Mouse (Mus musculus): ENCODE measurements around the gene Sfrp5. TPM values are rescaled to one million over a fixed set of nuclear protein-coding genes. Genes with fewer than 3 reads are reported as not detected.
A peak's percentile ranks its signal among the peaks of the same experiment; 100 is the strongest.

Sfrp5 gene
- polyA plus RNA-seq, 1 experiment: not detected

DNA sequence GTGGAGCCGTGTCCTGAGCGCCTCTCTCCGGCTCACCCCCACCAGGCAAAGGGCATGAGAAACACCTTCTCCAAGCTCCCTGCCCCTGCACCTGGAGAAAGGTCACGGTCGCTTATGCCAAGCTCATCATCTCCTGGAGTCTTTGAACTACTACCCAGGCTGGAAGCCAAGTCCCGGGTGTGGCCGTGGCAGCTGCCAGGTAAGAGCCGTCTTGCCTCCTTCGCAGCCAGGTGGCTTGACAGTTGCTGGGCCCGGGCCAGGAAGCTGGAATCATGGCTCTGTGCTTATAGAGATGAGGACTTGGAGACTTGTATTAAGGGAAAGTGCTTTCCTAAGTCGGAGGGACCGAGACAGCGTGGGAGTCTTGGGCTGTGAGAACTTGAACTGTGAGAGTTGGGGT, 28.9 kb upstream of the Sfrp5 start:
- 81% methylated on average over 13 of the region's 13 CpGs for WGBS
- TF ChIP-seq CTCF (IDR thresholded peaks at IDR 0.05; ENCODE audit: control insufficient read depth, insufficient read depth, low read length): no peak
- no peak for TF ChIP-seq POLR2A (IDR thresholded peaks at IDR 0.05; ENCODE audit: borderline replicate concordance, control insufficient read depth, low read depth, low read length)
- H3K4me3 ChIP-seq (replicated peaks; ENCODE audit: control insufficient read depth, low read depth, low read length): no peak overlapping the region
- H3K4me1 ChIP-seq (ENCODE audit: control insufficient read depth, insufficient read depth, low read length): no peaks in the 10 kb centered on the region
- H3K27ac ChIP-seq (ENCODE audit: control insufficient read depth, insufficient read depth, low read depth, low read length, poor library complexity): no peak overlapping the region

- H3K27ac ChIP-seq (ENCODE audit: control insufficient read depth, insufficient read depth, low read depth, low read length, poor library complexity): no peak overlapping the region
- no peaks in the 10 kb centered on the region for H3K4me1 ChIP-seq (ENCODE audit: control insufficient read depth, insufficient read depth, low read length)
- TF ChIP-seq POLR2A (IDR thresholded peaks at IDR 0.05; ENCODE audit: borderline replicate concordance, control insufficient read depth, low read depth, low read length) (no peak), CTCF (IDR thresholded peaks at IDR 0.05; ENCODE audit: control insufficient read depth, insufficient read depth, low read length) (no peak)
- WGBS: 45% methylated on average over 5 of the region's 5 CpGs
- no peak overlapping the region for H3K4me3 ChIP-seq (replicated peaks; ENCODE audit: control insufficient read depth, low read depth, low read length)
These were observed 28.2 kb upstream of the Sfrp5 start for GRCm38 (mm10) chr19:42230288-42230568.

GRCm38 (mm10) chr19:42229499-42230287, 27.6 kb upstream of the Sfrp5 start:
- Histone ChIP-seq H3K4me1 (ENCODE audit: control insufficient read depth, insufficient read depth, low read length) (no peaks in the 10 kb centered on the region), H3K27ac (ENCODE audit: control insufficient read depth, insufficient read depth, low read depth, low read length, poor library complexity) (no peak overlapping the region), H3K4me3 (replicated peaks; ENCODE audit: control insufficient read depth, low read depth, low read length) (no peak overlapping the region)
- TF ChIP-seq CTCF (IDR thresholded peaks at IDR 0.05; ENCODE audit: control insufficient read depth, insufficient read depth, low read length) (no peak), POLR2A (IDR thresholded peaks at IDR 0.05; ENCODE audit: borderline replicate concordance, control insufficient read depth, low read depth, low read length) (no peak)
- 72% methylated on average over 17 of the region's 17 CpGs for WGBS

GRCm38 (mm10) chr19:42226451-42226850, 24.4 kb upstream of the Sfrp5 start:
- TF ChIP-seq POLR2A (IDR thresholded peaks at IDR 0.05; ENCODE audit: borderline replicate concordance, control insufficient read depth, low read depth, low read length): no peak
- no peak for TF ChIP-seq CTCF (IDR thresholded peaks at IDR 0.05; ENCODE audit: control insufficient read depth, insufficient read depth, low read length)
- no peak overlapping the region for H3K4me3 ChIP-seq (replicated peaks; ENCODE audit: control insufficient read depth, low read depth, low read length)
- WGBS: 43% methylated on average over 10 of the region's 10 CpGs
- no peaks in the 10 kb centered on the region for H3K4me1 ChIP-seq (ENCODE audit: control insufficient read depth, insufficient read depth, low read length)
- H3K27ac ChIP-seq (ENCODE audit: control insufficient read depth, insufficient read depth, low read depth, low read length, poor library complexity): no peak overlapping the region

- no peak for TF ChIP-seq POLR2A (IDR thresholded peaks at IDR 0.05; ENCODE audit: borderline replicate concordance, control insufficient read depth, low read depth, low read length)
- TF ChIP-seq CTCF (IDR thresholded peaks at IDR 0.05; ENCODE audit: control insufficient read depth, insufficient read depth, low read length): peak; percentile 53
- WGBS: 21% methylated on average over 2 of the region's 2 CpGs
- H3K27ac ChIP-seq (ENCODE audit: control insufficient read depth, insufficient read depth, low read depth, low read length, poor library complexity): no peak overlapping the region
- no peak overlapping the region for H3K4me3 ChIP-seq (replicated peaks; ENCODE audit: control insufficient read depth, low read depth, low read length)
- no peaks in the 10 kb centered on the region for H3K4me1 ChIP-seq (ENCODE audit: control insufficient read depth, insufficient read depth, low read length)
These were observed 15.3 kb upstream of the Sfrp5 start for GRCm38 (mm10) chr19:42217374-42217763.

DNA sequence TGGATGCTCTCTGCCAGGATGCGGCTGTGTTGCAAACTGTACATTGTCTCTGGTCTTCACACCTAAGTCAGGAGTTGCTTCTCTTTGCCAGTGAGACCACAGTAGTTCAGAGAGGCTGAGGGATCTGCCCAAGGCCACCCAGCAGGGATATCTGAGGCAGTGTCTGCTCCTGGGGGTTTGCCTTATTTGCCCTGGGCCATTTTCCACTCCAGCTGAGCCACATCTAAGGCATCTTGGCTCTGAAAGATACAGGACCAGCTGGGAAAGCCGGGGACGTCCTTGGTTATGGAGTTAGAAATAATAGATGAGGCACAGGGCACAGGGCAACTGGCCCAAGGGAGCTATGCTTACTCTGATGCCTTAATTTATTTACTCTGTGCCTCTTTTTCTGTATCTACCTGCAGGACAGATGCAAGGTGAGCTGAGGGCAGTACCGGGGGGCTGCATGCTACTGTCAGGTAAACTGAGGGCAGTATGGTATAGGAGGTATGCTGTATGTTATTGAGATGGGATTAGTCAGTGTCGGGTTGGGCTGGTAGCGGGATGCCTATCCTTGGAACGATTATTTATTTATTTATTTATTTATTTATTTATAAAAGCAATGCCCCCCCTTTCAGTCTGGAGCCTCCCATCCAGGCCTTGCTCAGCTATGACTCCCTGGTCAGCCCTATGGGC, 14.8 kb upstream of the Sfrp5 start:
- WGBS: 74% methylated on average over 7 of the region's 7 CpGs
- Histone ChIP-seq H3K27ac (ENCODE audit: control insufficient read depth, insufficient read depth, low read depth, low read length, poor library complexity) (no peak overlapping the region), H3K4me3 (replicated peaks; ENCODE audit: control insufficient read depth, low read depth, low read length) (no peak overlapping the region), H3K4me1 (ENCODE audit: control insufficient read depth, insufficient read depth, low read length) (no peaks in the 10 kb centered on the region)
- no peak for TF ChIP-seq CTCF (IDR thresholded peaks at IDR 0.05; ENCODE audit: control insufficient read depth, insufficient read depth, low read length)
- no peak for TF ChIP-seq POLR2A (IDR thresholded peaks at IDR 0.05; ENCODE audit: borderline replicate concordance, control insufficient read depth, low read depth, low read length)

- TF ChIP-seq CTCF (IDR thresholded peaks at IDR 0.05; ENCODE audit: control insufficient read depth, insufficient read depth, low read length): no peak
- TF ChIP-seq POLR2A (IDR thresholded peaks at IDR 0.05; ENCODE audit: borderline replicate concordance, control insufficient read depth, low read depth, low read length): no peak
- no peak overlapping the region for H3K27ac ChIP-seq (ENCODE audit: control insufficient read depth, insufficient read depth, low read depth, low read length, poor library complexity)
- WGBS: 73% methylated on average over 2 of the region's 2 CpGs
- no peaks in the 10 kb centered on the region for H3K4me1 ChIP-seq (ENCODE audit: control insufficient read depth, insufficient read depth, low read length)
- no peak overlapping the region for H3K4me3 ChIP-seq (replicated peaks; ENCODE audit: control insufficient read depth, low read depth, low read length)
These were observed 12.5 kb upstream of the Sfrp5 start for GRCm38 (mm10) chr19:42214601-42215000.

DNA sequence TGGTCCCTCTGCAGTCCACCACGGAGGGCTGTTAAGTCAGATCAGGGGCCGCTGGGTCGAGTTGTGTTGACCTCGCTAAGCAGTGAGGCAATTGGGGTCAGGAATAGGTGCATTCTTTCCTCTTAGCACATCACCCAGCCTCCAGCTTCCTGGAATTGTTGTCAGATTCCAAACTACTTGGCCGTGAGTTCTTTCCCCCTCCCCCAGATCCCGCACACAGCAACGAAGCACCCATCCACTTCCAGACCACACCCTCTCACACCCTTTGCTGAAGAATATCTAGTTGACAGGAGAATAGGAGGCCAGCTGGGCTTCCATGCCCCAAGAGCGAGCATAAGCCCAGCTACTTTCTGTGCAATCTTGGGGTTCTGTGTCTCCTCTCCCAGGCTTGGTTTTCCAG, 9.9 kb upstream of the Sfrp5 start:
- no peak overlapping the region for H3K27ac ChIP-seq (ENCODE audit: control insufficient read depth, insufficient read depth, low read depth, low read length, poor library complexity)
- TF ChIP-seq POLR2A (IDR thresholded peaks at IDR 0.05; ENCODE audit: borderline replicate concordance, control insufficient read depth, low read depth, low read length): no peak
- TF ChIP-seq CTCF (IDR thresholded peaks at IDR 0.05; ENCODE audit: control insufficient read depth, insufficient read depth, low read length): no peak
- 32% methylated on average over 8 of the region's 8 CpGs for WGBS
- H3K4me1 ChIP-seq (ENCODE audit: control insufficient read depth, insufficient read depth, low read length): no peaks in the 10 kb centered on the region
- no peak overlapping the region for H3K4me3 ChIP-seq (replicated peaks; ENCODE audit: control insufficient read depth, low read depth, low read length)

All from bone marrow, adult 2 months (tissue).